Mouse (Mus musculus): ENCODE data around the gene Asgr1.
A peak's percentile ranks its signal among the peaks of the same experiment; 100 is the strongest.
"Not testable (repeated sequence)": the region's sequence is repeated elsewhere in the genome, so short reads cannot be mapped to it uniquely, and the experiment has no call there.

Gene Asgr1

GRCm38 (mm10) chr11:70053898-70054570 lies at the start of gene Asgr1:
Gene Asgr1, plus strand, starts transcription at chr11:70054085.
- DNase-seq (ENCODE audit: low read depth, low spot score): no peak

- DNase-seq (ENCODE audit: low read depth, low spot score): no peak
These were observed 48.4 kb upstream of the Asgr1 start for GRCm38 (mm10) chr11:70005521-70005920.

- no peak for DNase-seq (ENCODE audit: low read depth, low spot score)
These were observed 43.9 kb upstream of the Asgr1 start for GRCm38 (mm10) chr11:70010033-70010432.

GRCm38 (mm10) chr11:70010548-70010947 lies 43.3 kb upstream of the Asgr1 start:
- no peak for DNase-seq (ENCODE audit: low read depth, low spot score)

- no peak for DNase-seq (ENCODE audit: low read depth, low spot score)
These were observed 42.9 kb upstream of the Asgr1 start for GRCm38 (mm10) chr11:70010961-70011360.

GRCm38 (mm10) chr11:70012931-70013330 lies 41.0 kb upstream of the Asgr1 start:
- no peak for DNase-seq (ENCODE audit: low read depth, low spot score)

GRCm38 (mm10) chr11:70013408-70013807 lies 40.5 kb upstream of the Asgr1 start:
- no peak for DNase-seq (ENCODE audit: low read depth, low spot score)

- DNase-seq (ENCODE audit: low read depth, low spot score): no peak
These were observed 39.8 kb upstream of the Asgr1 start for GRCm38 (mm10) chr11:70014051-70014450.

- peak; percentile 71 for DNase-seq (ENCODE audit: low read depth, low spot score)
These were observed 38.9 kb upstream of the Asgr1 start, which contains the start of gene Acadvl for GRCm38 (mm10) chr11:70014880-70015558. Gene Acadvl, minus strand, starts transcription at chr11:70015411.

GRCm38 (mm10) chr11:70015677-70016076 lies 38.2 kb upstream of the Asgr1 start:
- DNase-seq (ENCODE audit: low read depth, low spot score): no peak

GRCm38 (mm10) chr11:70016177-70016576 lies 37.7 kb upstream of the Asgr1 start:
- not testable (repeated sequence) for DNase-seq (ENCODE audit: low read depth, low spot score)

- no peak for DNase-seq (ENCODE audit: low read depth, low spot score)
These were observed 37.2 kb upstream of the Asgr1 start, which contains the start of gene Dlg4 for GRCm38 (mm10) chr11:70016669-70017068. Gene Dlg4, plus strand, starts transcription at chr11:70016942.

- no peak for DNase-seq (ENCODE audit: low read depth, low spot score)
These were observed 36.6 kb upstream of the Asgr1 start for GRCm38 (mm10) chr11:70017199-70017767.

- peak; percentile 59 for DNase-seq (ENCODE audit: low read depth, low spot score)
These were observed 35.5 kb upstream of the Asgr1 start for GRCm38 (mm10) chr11:70018131-70018990.

- no peak for DNase-seq (ENCODE audit: low read depth, low spot score)
These were observed 34.3 kb upstream of the Asgr1 start for GRCm38 (mm10) chr11:70019495-70020021.

GRCm38 (mm10) chr11:70020022-70020631 lies 33.8 kb upstream of the Asgr1 start:
- DNase-seq (ENCODE audit: low read depth, low spot score): no peak

- peak; percentile 78 for DNase-seq (ENCODE audit: low read depth, low spot score)
These were observed 33.1 kb upstream of the Asgr1 start for GRCm38 (mm10) chr11:70020731-70021263.

GRCm38 (mm10) chr11:70021264-70022132 lies 32.4 kb upstream of the Asgr1 start:
- DNase-seq (ENCODE audit: low read depth, low spot score): peak; percentile 98

- no peak for DNase-seq (ENCODE audit: low read depth, low spot score)
These were observed 30.3 kb upstream of the Asgr1 start for GRCm38 (mm10) chr11:70023481-70024150.
